Mouse (Mus musculus) small intestine, adult 2 months (tissue): ENCODE measurements around the gene Zfp687.

Source experiments
- CTCF ChIP-seq: fragments of 200-500 bp; IDR thresholded peaks from 2 replicates; pipeline ENCODE4 v1.5.1; 2012; ENCODE audit warnings: low read depth, mild to moderate bottlenecking, control low read depth, inconsistent platforms, low read length, moderate library complexity, mixed read lengths; ENCODE audit not compliant: insufficient replicate concordance, insufficient read length; ENCODE audit errors: extremely low read depth
- POLR2A ChIP-seq: fragments of 200-500 bp; IDR thresholded peaks from 2 replicates; pipeline ENCODE4 v1.6.1; 2012; ENCODE audit warnings: low read depth, mild to moderate bottlenecking, control low read depth, inconsistent platforms, low read length, moderate library complexity

DNA sequence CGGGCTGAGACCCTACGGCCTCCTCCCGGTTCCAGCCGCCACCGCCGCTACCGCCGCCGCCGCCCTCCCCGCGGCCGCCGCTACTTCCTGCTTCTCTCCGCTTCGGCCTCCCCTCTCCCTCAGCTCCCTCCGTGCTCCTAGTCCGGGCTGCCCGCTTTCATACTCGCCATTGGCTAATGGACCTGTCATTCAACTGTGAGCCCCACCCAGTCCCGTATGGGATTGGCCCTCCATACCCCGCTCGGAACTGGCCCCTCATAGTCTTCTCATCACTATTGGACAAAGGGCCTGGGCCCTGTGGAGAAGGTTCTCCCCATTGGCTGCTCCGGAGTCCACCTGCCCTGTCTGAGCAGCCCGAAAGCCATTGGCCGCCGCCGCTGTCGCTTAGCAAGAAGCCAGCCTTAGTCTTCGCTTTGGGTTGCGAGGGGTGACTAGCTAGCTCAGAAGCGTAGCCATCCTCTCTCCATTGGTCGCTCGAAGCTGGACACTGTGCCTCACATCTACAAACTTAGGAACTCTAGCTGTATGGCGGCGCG, at the start of gene Zfp687:
- no peak for TF ChIP-seq CTCF
- peak; percentile 14; the same call in 1 of the 2 replicates for TF ChIP-seq POLR2A
